Mouse (Mus musculus): ENCODE measurements around the gene Cdk4. TPM values are rescaled to one million over a fixed set of nuclear protein-coding genes. Genes with fewer than 3 reads are reported as not detected.
A peak's percentile ranks its signal among the peaks of the same experiment; 100 is the strongest.

Cdk4 gene
- polyA plus RNA-seq, 1 experiment, result 619 TPM

DNA sequence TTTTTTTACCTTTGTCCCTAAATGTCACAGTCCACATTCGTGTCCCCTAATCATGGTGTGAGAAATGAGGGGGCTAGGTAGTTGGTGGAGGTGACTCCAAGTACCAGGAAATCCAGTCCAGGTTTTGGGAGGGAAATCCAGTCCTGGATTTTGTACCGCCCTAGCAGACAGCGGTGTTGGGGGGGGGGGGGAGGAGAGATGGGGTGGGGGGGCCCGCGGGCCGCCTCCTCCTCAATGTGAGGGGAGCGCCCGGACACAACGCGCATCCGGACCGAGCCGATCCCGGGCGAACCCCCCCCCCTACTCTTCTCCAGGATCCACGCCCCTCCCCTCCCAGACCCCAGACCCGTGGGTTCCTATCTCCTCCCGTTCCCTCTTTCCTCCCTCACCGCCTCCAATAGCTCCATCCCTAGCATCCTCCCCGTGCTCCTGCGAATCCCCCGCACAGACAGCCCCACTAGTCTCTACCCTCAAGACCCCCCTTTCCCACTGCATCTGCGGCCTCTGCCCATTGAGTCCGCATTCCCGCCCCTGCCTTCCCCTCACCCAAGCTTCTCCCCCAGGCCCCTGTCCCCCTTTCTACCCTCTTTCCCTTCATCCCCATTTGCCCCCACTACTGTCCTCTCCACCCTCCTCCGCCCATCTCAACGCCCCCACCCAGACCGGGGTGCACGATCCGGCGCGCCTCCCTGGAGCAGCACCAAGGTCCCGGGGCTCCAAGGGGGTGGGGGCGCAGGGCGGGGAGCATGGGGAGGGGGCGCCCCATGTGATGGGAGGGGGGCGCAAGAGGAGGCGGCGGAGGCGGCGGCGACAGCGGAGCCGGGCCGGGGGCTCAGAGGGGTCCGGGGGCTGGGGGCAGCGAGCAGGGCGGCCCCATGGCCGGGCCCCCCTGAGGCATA lies 15.6 kb downstream of the Cdk4 start:
- Histone ChIP-seq H3K27me3 (ENCODE audit: control insufficient read depth, insufficient read depth, low read length, poor library complexity, severe bottlenecking) (peaks cover 15% of the 10 kb centered on the region), H3K4me1 (ENCODE audit: control insufficient read depth, insufficient read depth, low read length) (no peaks in the 10 kb centered on the region), H3K9me3 (replicated peaks; ENCODE audit: control insufficient read depth, insufficient read depth, low read length, poor library complexity, severe bottlenecking) (no peaks in the 10 kb centered on the region), H3K36me3 (ENCODE audit: control insufficient read depth, insufficient read depth, low read length, poor library complexity, severe bottlenecking) (no peaks in the 10 kb centered on the region), H3K27ac (ENCODE audit: insufficient read depth, low read length) (no peak overlapping the region), H3K4me3 (ENCODE audit: low read depth, low read length) (peak overlapping the region; percentile 56), H3K9ac (ENCODE audit: low read depth, poor library complexity, severe bottlenecking) (peak overlapping the region; percentile 42)
- no peak for TF ChIP-seq EP300 (IDR thresholded peaks at IDR 0.05; ENCODE audit: insufficient read depth, low read depth, low read length)
- TF ChIP-seq CTCF (IDR thresholded peaks at IDR 0.05; ENCODE audit: low read depth, low read length), result no peak
- no peak for TF ChIP-seq POLR2A (IDR thresholded peaks at IDR 0.05; ENCODE audit: insufficient read depth, low read length)

DNA sequence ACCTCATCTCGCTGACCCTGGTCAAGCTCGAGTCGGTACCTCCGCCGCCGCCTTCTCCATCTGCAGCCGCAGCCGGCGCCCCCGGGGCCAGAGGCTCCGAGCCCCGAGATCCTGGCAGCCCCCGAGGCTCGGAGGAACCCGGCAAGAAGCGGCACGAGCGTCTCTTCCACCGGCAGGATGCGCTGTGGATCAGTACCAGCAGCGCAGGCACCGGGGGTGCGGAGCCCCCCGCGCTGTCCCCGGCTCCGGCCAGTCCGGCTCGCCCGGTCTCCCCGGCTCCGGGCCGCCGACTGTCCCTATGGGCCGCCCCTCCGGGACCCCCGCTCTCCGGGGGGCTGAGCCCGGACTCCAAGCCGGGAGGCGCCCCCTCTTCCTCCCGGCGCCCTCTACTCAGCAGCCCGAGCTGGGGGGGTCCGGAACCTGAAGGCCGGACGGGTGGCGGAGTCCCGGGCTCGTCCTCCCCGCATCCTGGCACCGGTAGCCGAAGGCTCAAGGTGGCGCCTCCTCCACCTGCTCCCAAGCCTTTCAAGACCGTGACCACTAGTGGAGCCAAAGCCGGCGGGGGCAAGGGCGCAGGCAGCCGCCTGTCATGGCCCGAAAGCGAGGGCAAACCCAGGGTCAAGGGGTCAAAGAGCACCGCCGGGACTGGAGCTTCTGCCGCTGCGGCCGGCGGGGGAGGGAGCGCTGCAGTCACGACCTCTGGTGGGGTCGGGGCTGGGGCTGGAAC lies 16.5 kb downstream of the Cdk4 start:
- Histone ChIP-seq H3K4me3 (ENCODE audit: low read depth, low read length) (peak overlapping the region; percentile 47), H3K9me3 (replicated peaks; ENCODE audit: control insufficient read depth, insufficient read depth, low read length, poor library complexity, severe bottlenecking) (no peaks in the 10 kb centered on the region), H3K27ac (ENCODE audit: insufficient read depth, low read length) (no peak overlapping the region), H3K9ac (ENCODE audit: low read depth, poor library complexity, severe bottlenecking) (peak overlapping the region; percentile 42), H3K36me3 (ENCODE audit: control insufficient read depth, insufficient read depth, low read length, poor library complexity, severe bottlenecking) (no peaks in the 10 kb centered on the region), H3K4me1 (ENCODE audit: control insufficient read depth, insufficient read depth, low read length) (no peaks in the 10 kb centered on the region), H3K27me3 (ENCODE audit: control insufficient read depth, insufficient read depth, low read length, poor library complexity, severe bottlenecking) (peaks cover 15% of the 10 kb centered on the region)
- no peak for TF ChIP-seq POLR2A (IDR thresholded peaks at IDR 0.05; ENCODE audit: insufficient read depth, low read length)
- no peak for TF ChIP-seq CTCF (IDR thresholded peaks at IDR 0.05; ENCODE audit: low read depth, low read length)
- TF ChIP-seq EP300 (IDR thresholded peaks at IDR 0.05; ENCODE audit: insufficient read depth, low read depth, low read length), result no peak

DNA sequence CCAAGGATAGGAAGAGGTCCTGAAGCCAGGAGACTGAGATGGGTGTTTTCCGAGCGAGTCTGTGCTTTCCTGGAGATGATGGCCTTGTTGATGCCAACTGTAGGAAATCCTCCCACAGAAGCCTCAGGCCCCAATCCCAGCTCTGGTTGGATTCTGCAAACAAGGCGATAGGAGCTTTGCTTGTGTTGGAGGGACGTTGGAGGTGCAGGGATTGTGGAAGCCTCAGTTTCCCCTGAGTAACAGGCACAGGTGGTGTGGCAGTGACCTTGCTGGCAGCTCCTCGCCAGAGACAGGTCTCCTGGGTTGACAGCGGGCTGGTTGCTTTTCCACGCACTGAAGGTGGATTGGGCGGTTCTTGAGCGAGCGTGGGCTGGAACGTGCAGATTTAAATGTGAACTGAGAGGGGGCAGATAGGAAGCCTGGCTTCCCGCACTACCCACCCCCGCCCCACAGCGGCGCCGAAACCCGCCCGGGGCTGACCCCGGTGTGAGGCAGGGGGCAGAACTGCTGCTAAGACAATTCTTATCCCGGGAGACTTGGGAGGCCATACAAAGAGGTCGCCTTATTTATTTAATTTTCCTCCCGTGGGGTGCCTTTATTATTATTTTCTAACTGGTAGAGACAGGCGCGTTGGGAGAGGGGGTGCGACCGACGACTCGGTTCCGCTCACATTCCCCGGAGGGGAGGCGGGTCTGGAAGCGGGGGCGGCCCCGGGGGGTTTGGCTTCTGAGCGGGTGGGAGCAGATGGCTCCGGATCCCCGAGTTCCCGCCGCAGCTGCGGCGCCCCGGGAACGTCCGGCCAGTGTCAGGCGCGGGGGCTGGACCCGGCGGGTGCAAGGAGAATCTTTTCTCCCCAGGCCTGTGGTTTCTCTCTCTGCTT lies 17.8 kb downstream of the Cdk4 start:
- Histone ChIP-seq H3K27ac (ENCODE audit: insufficient read depth, low read length) (no peak overlapping the region), H3K27me3 (ENCODE audit: control insufficient read depth, insufficient read depth, low read length, poor library complexity, severe bottlenecking) (peaks cover 15% of the 10 kb centered on the region), H3K36me3 (ENCODE audit: control insufficient read depth, insufficient read depth, low read length, poor library complexity, severe bottlenecking) (no peaks in the 10 kb centered on the region), H3K9ac (ENCODE audit: low read depth, poor library complexity, severe bottlenecking) (0 out of 2 replicates have a peak overlapping the region, but pooled peaks have one; percentile 37), H3K4me3 (ENCODE audit: low read depth, low read length) (no peak overlapping the region), H3K9me3 (replicated peaks; ENCODE audit: control insufficient read depth, insufficient read depth, low read length, poor library complexity, severe bottlenecking) (no peaks in the 10 kb centered on the region), H3K4me1 (ENCODE audit: control insufficient read depth, insufficient read depth, low read length) (no peaks in the 10 kb centered on the region)
- TF ChIP-seq POLR2A (IDR thresholded peaks at IDR 0.05; ENCODE audit: insufficient read depth, low read length) (no peak), CTCF (IDR thresholded peaks at IDR 0.05; ENCODE audit: low read depth, low read length) (no peak)

DNA sequence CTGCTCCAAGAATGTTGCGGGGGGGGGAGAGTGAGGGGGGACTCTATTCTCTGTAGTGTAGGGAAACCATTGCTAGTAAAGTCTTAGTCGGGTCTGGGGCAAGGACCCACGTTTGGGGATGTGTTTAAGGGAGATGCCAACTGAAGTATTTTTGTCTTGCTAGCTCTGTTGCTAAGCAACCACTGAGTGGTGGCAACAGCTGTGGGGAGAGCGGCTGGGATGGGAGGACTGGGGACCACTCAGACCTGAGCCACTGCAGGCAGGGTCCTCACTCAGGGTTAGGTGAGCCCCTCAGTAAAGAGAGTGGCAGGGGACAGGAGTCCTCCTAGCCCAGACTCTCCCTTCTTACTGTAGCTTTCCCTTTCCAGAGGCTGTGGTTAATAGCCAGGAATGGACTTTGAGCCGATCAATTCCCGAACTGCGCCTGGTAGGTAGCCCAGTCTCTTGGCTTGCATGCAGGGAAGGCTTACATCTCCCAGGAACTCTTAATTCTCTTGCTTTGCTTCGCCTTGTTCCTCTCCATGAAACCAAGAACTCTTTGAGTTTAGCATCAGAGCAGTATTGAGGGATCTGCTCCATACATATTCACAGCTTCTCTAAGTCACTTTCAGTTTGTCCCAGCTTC lies 18.8 kb downstream of the Cdk4 start:
- peaks cover 15% of the 10 kb centered on the region for H3K27me3 ChIP-seq (ENCODE audit: control insufficient read depth, insufficient read depth, low read length, poor library complexity, severe bottlenecking)
- H3K4me1 ChIP-seq (ENCODE audit: control insufficient read depth, insufficient read depth, low read length), result no peaks in the 10 kb centered on the region
- no peak overlapping the region for H3K4me3 ChIP-seq (ENCODE audit: low read depth, low read length)
- no peak for TF ChIP-seq EP300 (IDR thresholded peaks at IDR 0.05; ENCODE audit: insufficient read depth, low read depth, low read length)
- TF ChIP-seq POLR2A (IDR thresholded peaks at IDR 0.05; ENCODE audit: insufficient read depth, low read length), result no peak
- no peak for TF ChIP-seq CTCF (IDR thresholded peaks at IDR 0.05; ENCODE audit: low read depth, low read length)
- H3K9ac ChIP-seq (ENCODE audit: low read depth, poor library complexity, severe bottlenecking), result no peak overlapping the region
- H3K9me3 ChIP-seq (replicated peaks; ENCODE audit: control insufficient read depth, insufficient read depth, low read length, poor library complexity, severe bottlenecking), result no peaks in the 10 kb centered on the region
- H3K36me3 ChIP-seq (ENCODE audit: control insufficient read depth, insufficient read depth, low read length, poor library complexity, severe bottlenecking), result no peaks in the 10 kb centered on the region
- no peak overlapping the region for H3K27ac ChIP-seq (ENCODE audit: insufficient read depth, low read length)

DNA sequence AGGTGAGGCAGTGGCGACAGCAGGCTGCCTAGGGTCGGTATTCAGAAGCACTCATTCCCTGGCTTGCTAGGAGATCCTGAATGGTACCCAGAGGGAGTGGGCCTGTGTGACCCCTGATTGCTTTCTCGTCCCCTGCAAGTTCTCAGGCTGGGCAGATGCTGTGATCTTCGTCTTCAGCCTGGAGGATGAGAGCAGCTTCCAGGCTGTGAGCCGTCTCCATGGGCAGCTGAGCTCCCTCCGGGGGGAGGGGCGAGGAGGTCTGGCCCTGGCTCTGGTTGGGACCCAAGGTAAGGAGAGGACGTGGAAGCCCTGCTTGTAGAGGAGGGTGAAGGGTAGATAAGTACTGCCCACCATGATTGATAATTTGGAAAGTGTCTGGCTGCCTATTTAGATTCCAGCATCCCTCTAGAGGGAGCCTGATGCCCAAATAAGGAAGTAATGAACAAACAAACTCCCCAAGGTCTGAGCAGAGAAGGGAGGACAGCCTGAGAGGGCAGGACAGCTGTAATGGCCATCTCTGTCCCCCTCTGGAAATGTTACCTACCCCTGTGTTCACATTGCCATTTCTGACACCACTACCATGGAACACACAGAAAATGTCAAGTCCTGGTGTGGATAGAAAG lies 20.1 kb downstream of the Cdk4 start:
- no peak overlapping the region for H3K27ac ChIP-seq (ENCODE audit: insufficient read depth, low read length)
- H3K36me3 ChIP-seq (ENCODE audit: control insufficient read depth, insufficient read depth, low read length, poor library complexity, severe bottlenecking), result no peaks in the 10 kb centered on the region
- no peak for TF ChIP-seq POLR2A (IDR thresholded peaks at IDR 0.05; ENCODE audit: insufficient read depth, low read length)
- no peak for TF ChIP-seq EP300 (IDR thresholded peaks at IDR 0.05; ENCODE audit: insufficient read depth, low read depth, low read length)
- no peak for TF ChIP-seq CTCF (IDR thresholded peaks at IDR 0.05; ENCODE audit: low read depth, low read length)
- no peaks in the 10 kb centered on the region for H3K9me3 ChIP-seq (replicated peaks; ENCODE audit: control insufficient read depth, insufficient read depth, low read length, poor library complexity, severe bottlenecking)
- H3K4me1 ChIP-seq (ENCODE audit: control insufficient read depth, insufficient read depth, low read length), result no peaks in the 10 kb centered on the region
- H3K4me3 ChIP-seq (ENCODE audit: low read depth, low read length), result no peak overlapping the region
- peaks cover 15% of the 10 kb centered on the region for H3K27me3 ChIP-seq (ENCODE audit: control insufficient read depth, insufficient read depth, low read length, poor library complexity, severe bottlenecking)
- H3K9ac ChIP-seq (ENCODE audit: low read depth, poor library complexity, severe bottlenecking), result no peak overlapping the region
